Mouse (Mus musculus) neural tube, embryonic 12.5 days (tissue): ENCODE measurements around the gene Dohh. TPM values are rescaled to one million over a fixed set of nuclear protein-coding genes. Genes with fewer than 3 reads are reported as not detected.
A peak's percentile ranks its signal among the peaks of the same experiment; 100 is the strongest.

ENCODE experiments used
- ATAC-seq: fragments of 200-750 bp; cut with Nextera tagmentation; 2 replicates; pipeline ENCODE4 v1.8.0; 2017; ENCODE audit warnings: low read depth, mild to moderate bottlenecking, moderate TSS enrichment, moderate library complexity; ENCODE audit not compliant: low FRiP score
- H3K27ac ChIP-seq: fragments of 300-500 bp; sonication (generic); 2 replicates; pipeline ENCODE4 v1.5.1; 2016
- H3K27me3 ChIP-seq: fragments of 300-500 bp; sonication (generic); replicated peaks from 2 replicates; pipeline ENCODE4 v1.6.1; 2016; ENCODE audit warnings: mild to moderate bottlenecking
- H3K36me3 ChIP-seq: fragments of 300-500 bp; sonication (generic); 2 replicates; pipeline ENCODE4 v1.6.1; 2016; ENCODE audit warnings: mild to moderate bottlenecking
- H3K4me1 ChIP-seq: fragments of 300-500 bp; sonication (generic); 2 replicates; pipeline ENCODE4 v1.6.1; 2016
- H3K4me2 ChIP-seq: fragments of 300-500 bp; sonication (generic); replicated peaks from 2 replicates; pipeline ENCODE4 v1.6.1; 2016; ENCODE audit warnings: mild to moderate bottlenecking
- H3K4me3 ChIP-seq: fragments of 300-500 bp; sonication (generic); 2 replicates; pipeline ENCODE4 v1.5.1; 2016
- H3K9ac ChIP-seq: fragments of 300-500 bp; sonication (generic); 2 replicates; pipeline ENCODE4 v1.6.1; 2016; ENCODE audit warnings: mild to moderate bottlenecking
- H3K9me3 ChIP-seq: fragments of 300-500 bp; sonication (generic); 2 replicates; pipeline ENCODE4 v1.6.1; 2016; ENCODE audit warnings: mild to moderate bottlenecking
- WGBS: fragments of 180-500 bp; shearing (Covaris S2); methylation state at CpG from one replicate; pipeline ENCODE4 v1.1.7; 2016; 5-methylcytosine and 5-hydroxymethylcytosine counted together
- polyA plus RNA-seq: library from polyadenylated mRNA; unstranded; fragments of >200 nt; fragmentation: Nextera tagmentation; extraction: Ambion mirVana; gene quantifications from 2 replicates; pipeline ENCODE4 v1.2.1, GENCODE M21; 2016

Dohh gene
- polyA plus RNA-seq, 1 experiment from 2014 or later = 75.6 TPM

DNA sequence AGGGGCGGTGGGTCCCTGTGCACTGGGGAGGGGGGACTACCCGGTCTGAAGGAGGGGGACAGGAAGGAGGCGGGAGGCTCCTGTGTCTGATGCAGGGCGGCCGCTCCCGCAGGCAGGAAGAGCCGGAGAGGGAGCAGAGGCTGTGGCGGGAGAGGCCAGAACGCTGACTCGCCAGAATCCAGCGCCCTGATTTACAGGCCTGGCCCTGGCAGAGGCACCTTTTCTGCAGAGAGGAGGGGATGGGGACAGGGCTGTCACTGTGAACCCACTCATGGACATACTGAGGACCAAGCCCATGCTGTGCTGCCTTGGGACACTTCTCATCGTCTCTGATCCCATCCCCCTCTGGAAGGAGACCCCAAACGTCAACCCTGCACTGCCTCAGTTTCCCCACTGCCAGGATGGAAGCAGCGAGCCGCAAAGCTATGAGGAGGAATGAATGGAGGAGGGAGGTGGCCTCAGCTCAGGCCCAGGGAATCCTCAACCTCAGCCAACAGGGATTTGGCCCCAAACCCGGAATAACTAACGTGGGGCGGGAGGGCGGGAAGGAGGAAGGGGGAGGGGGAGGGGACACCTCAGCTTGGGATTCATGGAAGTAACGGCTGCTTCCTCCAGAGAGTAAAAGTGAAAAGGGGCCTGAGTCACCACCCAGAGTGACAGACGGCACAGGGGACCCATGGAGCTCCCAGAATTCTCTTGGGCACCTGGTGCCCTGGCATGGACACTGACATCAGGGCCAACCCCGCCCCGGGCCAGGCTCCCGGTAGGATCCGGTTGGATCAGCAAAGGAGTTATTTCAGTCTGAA is 40.2 kb downstream of the Dohh start:
- WGBS = 3% methylated on average over 24 of the region's 25 CpGs
- H3K27ac ChIP-seq = no peak overlapping the region
- H3K4me2 ChIP-seq = peak overlapping the region; percentile 65

DNA sequence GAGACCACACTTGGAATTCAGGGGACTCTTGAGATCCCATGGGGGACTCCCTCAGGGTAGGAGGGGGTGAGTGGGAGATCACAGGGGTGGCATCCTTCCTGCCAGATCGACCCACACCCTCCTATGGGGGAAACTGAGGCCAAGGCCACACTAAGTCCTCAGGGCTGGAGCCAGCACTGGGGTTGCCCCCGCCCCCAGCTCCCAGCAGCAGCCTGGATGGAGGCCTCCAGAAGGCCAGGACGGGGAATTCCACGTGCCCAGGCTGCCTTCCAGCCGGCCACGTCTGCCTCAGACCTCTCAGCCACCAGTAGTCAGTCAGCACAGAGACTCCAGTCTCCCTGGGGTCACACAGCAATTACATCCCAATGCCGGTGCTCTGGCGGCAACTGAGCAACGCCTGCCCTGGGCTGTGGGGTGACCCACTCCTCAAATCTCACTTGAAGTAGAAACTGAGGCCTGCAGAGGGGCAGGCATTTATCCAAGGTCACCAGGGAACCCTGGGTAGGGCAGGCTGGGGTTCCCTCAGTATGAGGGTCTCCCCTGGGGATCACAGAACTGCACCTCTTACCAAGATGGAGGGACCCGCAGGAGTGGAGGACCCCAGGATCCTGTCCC is 41.1 kb downstream of the Dohh start:
- Histone ChIP-seq H3K4me3 (no peak overlapping the region), H3K9me3 (no peaks in the 10 kb centered on the region), H3K36me3 (0 out of 2 replicates have a peak, but pooled peaks cover 1% of the 10 kb centered on the region), H3K27me3 (peaks cover 59% of the 10 kb centered on the region), H3K9ac (no peak overlapping the region), H3K27ac (no peak overlapping the region), H3K4me2 (peak overlapping the region; percentile 65), H3K4me1 (peaks cover 46% of the 10 kb centered on the region)
- no peak for ATAC-seq
- WGBS = 28% methylated on average over 10 of the region's 10 CpGs

More for the DNA sequence above, 40.2 kb downstream of the Dohh start:
- Histone ChIP-seq H3K4me3 (no peak overlapping the region), H3K4me1 (peaks cover 40% of the 10 kb centered on the region), H3K27me3 (peaks cover 59% of the 10 kb centered on the region), H3K9me3 (no peaks in the 10 kb centered on the region), H3K9ac (no peak overlapping the region), H3K36me3 (0 out of 2 replicates have a peak, but pooled peaks cover 7% of the 10 kb centered on the region)
- ATAC-seq = no peak

GRCm38 (mm10) chr10:81426081-81426671 is 41.9 kb downstream of the Dohh start:
- no peak for ATAC-seq
- Histone ChIP-seq H3K27ac (no peak overlapping the region), H3K4me1 (peaks cover 50% of the 10 kb centered on the region), H3K4me2 (peak overlapping the region; percentile 65), H3K27me3 (peaks cover 61% of the 10 kb centered on the region), H3K36me3 (no peaks in the 10 kb centered on the region), H3K9me3 (no peaks in the 10 kb centered on the region), H3K4me3 (peak overlapping the region; percentile 42), H3K9ac (peak overlapping the region; percentile 55)
- 1% methylated on average over 19 of the region's 33 CpGs for WGBS

- Histone ChIP-seq H3K4me1 (peaks cover 55% of the 10 kb centered on the region), H3K27ac (no peak overlapping the region), H3K4me2 (peak overlapping the region; percentile 65), H3K36me3 (no peaks in the 10 kb centered on the region), H3K9ac (peak overlapping the region; percentile 55), H3K4me3 (peak overlapping the region; percentile 42), H3K27me3 (peaks cover 68% of the 10 kb centered on the region), H3K9me3 (no peaks in the 10 kb centered on the region)
- ATAC-seq = no peak
- under 1% methylated on average over 38 of the region's 38 CpGs for WGBS
Observed at GRCm38 (mm10) chr10:81426897-81427296, 42.7 kb downstream of the Dohh start.

DNA sequence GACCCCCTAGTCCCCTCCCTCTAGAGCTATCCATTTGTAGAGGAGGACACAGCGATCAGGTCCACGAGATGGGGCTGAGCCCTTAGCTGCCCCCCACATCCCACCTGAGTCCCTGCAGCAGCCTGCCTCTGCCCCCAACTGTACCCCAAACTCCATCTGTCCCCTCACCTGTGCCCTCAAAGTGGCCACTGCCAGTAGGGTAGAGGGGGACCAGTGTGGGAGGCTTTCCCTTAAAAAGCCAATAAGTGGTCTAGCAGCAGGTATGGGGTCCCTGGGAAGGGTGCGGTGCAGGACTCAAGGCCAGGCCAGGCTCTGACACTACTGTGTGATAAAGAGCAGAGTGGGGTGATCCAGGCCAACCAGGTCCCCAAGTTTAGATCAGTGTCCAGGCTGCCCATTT is 43.1 kb downstream of the Dohh start:
- H3K4me3 ChIP-seq = peak overlapping the region; percentile 42
- H3K4me2 ChIP-seq = peak overlapping the region; percentile 65
- H3K9me3 ChIP-seq = no peaks in the 10 kb centered on the region
- H3K27ac ChIP-seq = no peak overlapping the region
- no peaks in the 10 kb centered on the region for H3K36me3 ChIP-seq
- H3K4me1 ChIP-seq = peaks cover 55% of the 10 kb centered on the region
- no peak for ATAC-seq
- H3K27me3 ChIP-seq = peaks cover 69% of the 10 kb centered on the region
- H3K9ac ChIP-seq = peak overlapping the region; percentile 55
- WGBS = 37% methylated on average over 3 of the region's 3 CpGs

DNA sequence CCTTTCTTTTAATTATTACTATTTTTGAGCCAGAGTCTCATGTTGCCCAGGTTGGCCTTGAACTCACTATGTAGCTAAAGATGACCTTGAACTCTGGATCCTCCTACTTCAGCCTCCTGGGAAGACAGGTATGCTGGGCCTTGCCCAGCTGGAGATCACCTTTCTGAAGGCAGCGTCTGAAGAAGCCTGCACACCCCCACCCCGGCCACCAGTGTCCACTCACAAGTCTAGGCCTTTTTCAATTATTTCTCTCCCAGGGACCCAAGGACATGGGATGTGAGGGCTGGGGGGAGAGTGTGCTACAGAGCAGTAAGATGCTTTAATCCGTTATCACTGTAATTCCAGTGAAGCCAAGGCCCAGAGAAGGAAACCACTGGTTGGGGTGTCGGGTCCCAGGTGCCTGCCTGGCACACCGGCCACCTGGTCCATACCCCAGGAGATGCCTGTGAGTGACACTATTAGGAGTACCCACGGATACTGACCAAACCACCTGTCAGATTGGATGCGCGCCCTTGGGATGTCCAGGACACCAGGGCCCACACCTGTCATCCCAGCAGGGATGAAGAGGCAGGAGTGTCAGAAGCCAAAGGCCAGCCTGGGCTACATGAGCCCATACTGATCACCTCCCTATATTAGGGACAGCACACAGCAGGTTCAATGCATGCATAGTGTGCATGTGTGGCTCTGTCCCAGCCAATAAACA is 43.7 kb downstream of the Dohh start:
- Histone ChIP-seq H3K36me3 (no peaks in the 10 kb centered on the region), H3K4me2 (no peak overlapping the region), H3K4me3 (no peak overlapping the region), H3K9me3 (no peaks in the 10 kb centered on the region), H3K9ac (no peak overlapping the region), H3K27ac (no peak overlapping the region), H3K4me1 (peaks cover 55% of the 10 kb centered on the region), H3K27me3 (peaks cover 71% of the 10 kb centered on the region)
- 71% methylated on average over 8 of the region's 8 CpGs for WGBS
- ATAC-seq = no peak

- no peak overlapping the region for H3K27ac ChIP-seq
Observed at GRCm38 (mm10) chr10:81428507-81428870, 44.3 kb downstream of the Dohh start.

GRCm38 (mm10) chr10:81429092-81429491 is 44.9 kb downstream of the Dohh start:
- no peak for ATAC-seq
- H3K36me3 ChIP-seq = no peaks in the 10 kb centered on the region
- H3K4me3 ChIP-seq = no peak overlapping the region
- H3K9ac ChIP-seq = no peak overlapping the region
- peaks cover 60% of the 10 kb centered on the region for H3K4me1 ChIP-seq
- no peaks in the 10 kb centered on the region for H3K9me3 ChIP-seq
- H3K4me2 ChIP-seq = peak overlapping the region; percentile 94
- H3K27me3 ChIP-seq = peaks cover 63% of the 10 kb centered on the region
- H3K27ac ChIP-seq = no peak overlapping the region
- WGBS = 17% methylated on average over 2 of the region's 2 CpGs

More at GRCm38 (mm10) chr10:81428507-81428870, 44.3 kb downstream of the Dohh start:
- H3K9me3 ChIP-seq = no peaks in the 10 kb centered on the region
- no peaks in the 10 kb centered on the region for H3K36me3 ChIP-seq
- WGBS = 87% methylated on average over 7 of the region's 7 CpGs
- no peak for ATAC-seq
- H3K4me1 ChIP-seq = peaks cover 61% of the 10 kb centered on the region
- no peak overlapping the region for H3K4me3 ChIP-seq
- no peak overlapping the region for H3K4me2 ChIP-seq
- no peak overlapping the region for H3K9ac ChIP-seq
- peaks cover 69% of the 10 kb centered on the region for H3K27me3 ChIP-seq

GRCm38 (mm10) chr10:81429605-81430061 is 45.4 kb downstream of the Dohh start:
- H3K4me2 ChIP-seq = peak overlapping the region; percentile 94
- H3K9me3 ChIP-seq = no peaks in the 10 kb centered on the region
- peak overlapping the region; percentile 84 for H3K4me3 ChIP-seq
- peak overlapping the region; percentile 92 for H3K9ac ChIP-seq
- H3K4me1 ChIP-seq = peaks cover 55% of the 10 kb centered on the region
- no peaks in the 10 kb centered on the region for H3K36me3 ChIP-seq
- peak overlapping the region; percentile 69 for H3K27ac ChIP-seq
- H3K27me3 ChIP-seq = peaks cover 57% of the 10 kb centered on the region
- WGBS = under 1% methylated on average over 20 of the region's 20 CpGs
- peak; percentile 5; the same call in 1 of the 2 replicates for ATAC-seq

- peaks cover 51% of the 10 kb centered on the region for H3K27me3 ChIP-seq
- peak overlapping the region; percentile 84 for H3K4me3 ChIP-seq
- peak overlapping the region; percentile 94 for H3K4me2 ChIP-seq
- H3K9me3 ChIP-seq = no peaks in the 10 kb centered on the region
- under 1% methylated on average over 53 of the region's 89 CpGs for WGBS
- peak overlapping the region; percentile 92 for H3K9ac ChIP-seq
- H3K36me3 ChIP-seq = no peaks in the 10 kb centered on the region
- peak overlapping the region; percentile 69 for H3K27ac ChIP-seq
- H3K4me1 ChIP-seq = peaks cover 48% of the 10 kb centered on the region
- ATAC-seq = 0 out of 2 replicates have a peak, but pooled peaks have one; percentile 5
Observed at GRCm38 (mm10) chr10:81430141-81430830, 46.1 kb downstream of the Dohh start.

- peak overlapping the region; percentile 69 for H3K27ac ChIP-seq
- H3K9me3 ChIP-seq = no peaks in the 10 kb centered on the region
- H3K4me3 ChIP-seq = peak overlapping the region; percentile 84
- peak; percentile 5; the same call in 1 of the 2 replicates for ATAC-seq
- WGBS = 1% methylated on average over 55 of the region's 70 CpGs
- peaks cover 43% of the 10 kb centered on the region for H3K4me1 ChIP-seq
- peak overlapping the region; percentile 92 for H3K9ac ChIP-seq
- peaks cover 44% of the 10 kb centered on the region for H3K27me3 ChIP-seq
- H3K4me2 ChIP-seq = peak overlapping the region; percentile 94
- H3K36me3 ChIP-seq = no peaks in the 10 kb centered on the region
Observed at GRCm38 (mm10) chr10:81430831-81431525, 46.8 kb downstream of the Dohh start.
